Mouse (Mus musculus): ENCODE measurements at regions not wholly inside any gene's neighbourhood (a gene's known extent, or its start where the extent isn't known, plus 50 kb on each side); places are given as distances from the start of the nearest gene placed in this dataset.

DNA sequence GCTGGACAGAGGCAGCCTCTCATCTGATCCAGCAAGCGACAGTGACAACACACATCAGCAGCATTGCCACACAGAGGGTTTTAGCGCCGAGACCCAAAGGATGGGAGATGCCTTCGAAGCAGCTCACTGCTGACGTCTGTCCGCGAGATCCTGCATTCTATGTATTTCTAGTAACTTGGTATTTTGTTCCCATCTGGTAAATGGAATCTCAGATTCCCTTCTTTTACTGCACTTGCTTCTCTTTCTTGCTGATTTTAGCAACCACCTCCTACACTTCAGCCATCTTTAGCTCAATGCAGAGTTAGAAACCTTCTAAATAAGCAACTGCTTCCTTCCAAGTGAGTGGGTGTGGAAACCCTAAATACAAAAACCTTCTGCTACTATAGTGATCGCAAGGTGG is 94.3 kb downstream of the Diras2 start:
- TF ChIP-seq CTCF (IDR thresholded peaks at IDR 0.05; ENCODE audit: low read depth), result no peak
- no peak for TF ChIP-seq EP300 (optimal IDR thresholded peaks at IDR 0.05)
